Comparison of ENCODE assay signal across 9 mouse cellular contexts in the genomic region with DNA sequence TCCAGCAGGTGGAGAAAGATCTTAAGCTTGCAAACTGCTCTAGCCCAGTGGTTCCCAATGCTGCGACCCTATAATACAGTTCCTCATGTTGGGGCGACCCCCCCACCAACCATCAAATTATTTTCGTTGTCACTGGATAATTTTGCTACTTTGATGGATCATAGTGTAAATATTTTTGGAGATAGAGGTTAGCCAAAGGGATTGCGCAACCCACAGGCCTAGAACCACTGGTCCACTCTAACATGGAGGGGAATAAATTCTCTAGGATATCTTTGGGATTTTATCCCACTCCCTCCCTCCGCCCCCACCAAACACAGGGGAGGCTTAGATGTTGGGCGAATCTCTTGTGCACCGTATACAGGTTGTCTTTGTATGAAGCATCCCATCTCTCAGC. TPM values are rescaled to one million over a fixed set of nuclear protein-coding genes. Genes with fewer than 3 reads are reported as not detected.
DNase-seq lines count a peak whose midpoint lies in the region; ATAC-seq and TF ChIP-seq lines count a peak whose summit lies in the region.
"Had no signal": no experiment of that assay in that cellular context is flagged by ENCODE, and none has a peak within 500 bp of the region (broad histone marks: within the 10 kb centered on the region; RNA-seq: fewer than 3 reads in every experiment).

No protein-coding gene starts in this region.

- DNase-seq in heart, adult 18-20 months: peak; percentile 64 to 67
- no peak for DNase-seq in heart, postnatal 25 days (ENCODE audit: low spot score)
- DNase-seq in midbrain, embryonic 11.5 days (ENCODE audit: low spot score, missing footprints): no peak
- DNase-seq in stomach, postnatal 0 days (ENCODE audit: low spot score): no peak
- no peak for DNase-seq in adrenal gland, postnatal 10 days
- no peak for DNase-seq in spleen, postnatal 4 days (ENCODE audit: low spot score in 2 of 2)
- DNase-seq: thymus, postnatal 25 days had no signal

- no peaks in the 10 kb centered on the region for H3K36me3 ChIP-seq in midbrain, embryonic 12.5 days
- no peaks in the 10 kb centered on the region for H3K36me3 ChIP-seq in midbrain, embryonic 11.5 days (ENCODE audit: control insufficient read depth, insufficient read depth, low read length)
- no peaks in the 10 kb centered on the region for H3K36me3 ChIP-seq in limb, embryonic 12.5 days
- H3K36me3 ChIP-seq in stomach, postnatal 0 days (ENCODE audit: control insufficient read depth, insufficient read depth, low read length): no peaks in the 10 kb centered on the region

- peaks cover 15% of the 10 kb centered on the region for H3K4me1 ChIP-seq in midbrain, embryonic 12.5 days
- H3K4me1 ChIP-seq in midbrain, embryonic 11.5 days (ENCODE audit: control insufficient read depth, insufficient read depth, low read length): no peaks in the 10 kb centered on the region; the same call in 1 of the 2 replicates
- peaks cover 66% of the 10 kb centered on the region for H3K4me1 ChIP-seq in limb, embryonic 12.5 days (replicated peaks)
- peaks cover 2% of the 10 kb centered on the region; the same call in 1 of the 2 replicates for H3K4me1 ChIP-seq in stomach, postnatal 0 days (replicated peaks; ENCODE audit: control insufficient read depth, insufficient read depth)

- no peaks in the 10 kb centered on the region for H3K9me3 ChIP-seq in midbrain, embryonic 12.5 days
- no peaks in the 10 kb centered on the region for H3K9me3 ChIP-seq in midbrain, embryonic 11.5 days (ENCODE audit: control insufficient read depth, low read length)
- H3K9me3 ChIP-seq in limb, embryonic 12.5 days: no peaks in the 10 kb centered on the region
- no peaks in the 10 kb centered on the region for H3K9me3 ChIP-seq in stomach, postnatal 0 days (ENCODE audit: control insufficient read depth, low read length)

- H3K27ac ChIP-seq in midbrain, embryonic 12.5 days (replicated peaks): peak overlapping the region; percentile 56
- no peak overlapping the region for H3K27ac ChIP-seq in midbrain, embryonic 11.5 days (ENCODE audit: low read depth, low read length)
- H3K27ac ChIP-seq in limb, embryonic 12.5 days: peak overlapping the region; percentile 99
- peak overlapping the region; percentile 75 for H3K27ac ChIP-seq in stomach, postnatal 0 days (replicated peaks)

- TF ChIP-seq EP300 in stomach, postnatal 0 days (optimal IDR thresholded peaks at IDR 0.05): no peak

- no peak for TF ChIP-seq CTCF in stomach, postnatal 0 days (IDR thresholded peaks at IDR 0.05; ENCODE audit: low read depth)

- 84% methylated on average over 7 of the region's 7 CpGs for WGBS in midbrain, embryonic 12.5 days
- 88% methylated on average over 7 of the region's 7 CpGs for WGBS in midbrain, embryonic 11.5 days
- 76% methylated on average over 7 of the region's 7 CpGs for WGBS in limb, embryonic 12.5 days
- 69% methylated on average over 7 of the region's 7 CpGs for WGBS in stomach, postnatal 0 days

- H3K27me3 ChIP-seq in midbrain, embryonic 12.5 days: no peaks in the 10 kb centered on the region
- H3K27me3 ChIP-seq in midbrain, embryonic 11.5 days (ENCODE audit: control insufficient read depth, insufficient read depth, low read length): no peaks in the 10 kb centered on the region
- H3K27me3 ChIP-seq in limb, embryonic 12.5 days: no peaks in the 10 kb centered on the region
- H3K27me3 ChIP-seq in stomach, postnatal 0 days (ENCODE audit: control insufficient read depth, insufficient read depth, low read length): no peaks in the 10 kb centered on the region

- no peak overlapping the region for H3K4me3 ChIP-seq in midbrain, embryonic 12.5 days
- H3K4me3 ChIP-seq in midbrain, embryonic 11.5 days (ENCODE audit: low read depth, low read length): no peak overlapping the region
- H3K4me3 ChIP-seq in limb, embryonic 12.5 days (replicated peaks): peak overlapping the region; percentile 19; the same call in 1 of the 2 replicates
- no peak overlapping the region for H3K4me3 ChIP-seq in stomach, postnatal 0 days (ENCODE audit: low read depth, low read length)

- no peak for ATAC-seq in midbrain, embryonic 12.5 days (ENCODE audit: low FRiP score, low read depth)
- no peak for ATAC-seq in midbrain, embryonic 11.5 days (ENCODE audit: low FRiP score)
- no peak for ATAC-seq in limb, embryonic 12.5 days (ENCODE audit: insufficient number of reproducible peaks, insufficient read depth, low FRiP score, low TSS enrichment, low read depth)
- ATAC-seq in stomach, postnatal 0 days (ENCODE audit: low FRiP score, low TSS enrichment): no peak

- H3K9ac ChIP-seq in midbrain, embryonic 12.5 days (replicated peaks): no peak overlapping the region
- no peak overlapping the region for H3K9ac ChIP-seq in midbrain, embryonic 11.5 days (ENCODE audit: low read length)
- H3K9ac ChIP-seq in limb, embryonic 12.5 days (replicated peaks): peak overlapping the region; percentile 31; the same call in 1 of the 2 replicates
- no peak overlapping the region for H3K9ac ChIP-seq in stomach, postnatal 0 days (ENCODE audit: low read length)

- H3K4me2 ChIP-seq in midbrain, embryonic 12.5 days (replicated peaks): no peak overlapping the region
- no peak overlapping the region for H3K4me2 ChIP-seq in midbrain, embryonic 11.5 days
- H3K4me2 ChIP-seq in limb, embryonic 12.5 days: peak overlapping the region; percentile 51
- peak overlapping the region; percentile 47 for H3K4me2 ChIP-seq in stomach, postnatal 0 days (replicated peaks; ENCODE audit: low read depth)

- intact Hi-C loops in heart, postnatal 25 days (cut with DNase I): no loop called here

RNA-seq across cellular contexts. Expression of gene 2410131K14Rik, which starts 49.8 kb away (rescaled TPM):
- 1 to 10 TPM; 8.5 to 9.2 TPM for total RNA-seq in heart, adult 18-20 months (2021)
- 1 to 10 TPM; 7.4 to 8.8 TPM for total RNA-seq in heart, postnatal 25 days (2021)
- polyA plus RNA-seq in midbrain, embryonic 12.5 days (2016; fragmentation: Nextera tagmentation; extraction: Ambion mirVana): 12.6 and 12.8 TPM in 2 replicates
- 10.3 and 11.1 TPM in 2 replicates for polyA plus RNA-seq in midbrain, embryonic 11.5 days (2014; fragmentation: Nextera tagmentation; extraction: Ambion mirVana)
- polyA plus RNA-seq in limb, embryonic 12.5 days (2016; fragmentation: Nextera tagmentation; extraction: Ambion mirVana): 12.3 and 12.8 TPM in 2 replicates
- 3.8 TPM in 2 replicates for polyA plus RNA-seq in stomach, postnatal 0 days (2015; fragmentation: Nextera tagmentation; extraction: Ambion mirVana)
- 1 to 10 TPM; 7.7 to 8.6 TPM for total RNA-seq in adrenal gland, postnatal 10 days (2021)

RNA-seq across cellular contexts. Expression of gene Rnft2, which starts 49.9 kb away (rescaled TPM):
- 1 to 10 TPM; 1.3 to 2.2 TPM for total RNA-seq in heart, adult 18-20 months (2021)
- total RNA-seq in heart, postnatal 25 days (2021): 1 to 10 TPM; 1.8 TPM
- 8.7 and 10.3 TPM in 2 replicates for polyA plus RNA-seq in midbrain, embryonic 12.5 days (2016; fragmentation: Nextera tagmentation; extraction: Ambion mirVana)
- 4.3 and 5.8 TPM in 2 replicates for polyA plus RNA-seq in midbrain, embryonic 11.5 days (2014; fragmentation: Nextera tagmentation; extraction: Ambion mirVana)
- 3.6 and 6.8 TPM in 2 replicates for polyA plus RNA-seq in limb, embryonic 12.5 days (2016; fragmentation: Nextera tagmentation; extraction: Ambion mirVana)
- polyA plus RNA-seq in stomach, postnatal 0 days (2015; fragmentation: Nextera tagmentation; extraction: Ambion mirVana): 0.40 and 0.62 TPM in 2 replicates
- 1 to 10 TPM; 4.0 to 5.5 TPM for total RNA-seq in adrenal gland, postnatal 10 days (2021)

Comparison
In these comparisons a context has a peak if more than half of its experiments do, and no peak if none do; other contexts are left out.
1. DNase-seq: peak in heart, adult 18-20 months (2 of 2); none in heart, postnatal 25 days (single experiment), midbrain, embryonic 11.5 days (single experiment), stomach, postnatal 0 days (single experiment), adrenal gland, postnatal 10 days (single experiment) and spleen, postnatal 4 days (0 of 2).
2. H3K4me2 ChIP-seq: peak in limb, embryonic 12.5 days (single experiment) and stomach, postnatal 0 days (single experiment); none in midbrain, embryonic 12.5 days (single experiment) and midbrain, embryonic 11.5 days (single experiment).